Mouse (Mus musculus): ENCODE results near the gene Usp17lb.
"Not testable (repeated sequence)": the region's sequence is repeated elsewhere in the genome, so short reads cannot be mapped to it uniquely, and the experiment has no call there.

Usp17lb gene

DNA sequence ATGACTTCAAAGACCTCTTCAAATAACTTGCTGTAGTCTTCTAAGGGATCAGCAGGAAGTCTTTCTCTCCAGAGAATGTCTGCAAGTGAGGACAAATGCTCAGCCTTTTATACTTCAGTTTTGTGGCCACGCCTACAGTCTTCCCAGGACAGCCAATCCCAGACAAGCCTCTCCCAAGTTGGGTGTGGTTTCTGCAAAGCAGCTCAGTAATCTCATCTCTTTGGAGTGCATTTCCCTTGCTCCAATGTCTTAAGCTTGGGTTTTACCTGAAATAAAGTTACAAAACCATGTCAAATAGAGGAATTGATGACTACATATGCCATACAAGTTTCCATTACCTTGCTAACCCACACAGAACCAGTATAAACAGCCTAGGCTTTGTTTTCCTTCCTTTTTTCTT is at the start of gene Usp17lb:
TSS of gene Usp17lb (minus strand) at position 101 of the 400 bp plus-strand sequence.
- no peak for DNase-seq

DNA sequence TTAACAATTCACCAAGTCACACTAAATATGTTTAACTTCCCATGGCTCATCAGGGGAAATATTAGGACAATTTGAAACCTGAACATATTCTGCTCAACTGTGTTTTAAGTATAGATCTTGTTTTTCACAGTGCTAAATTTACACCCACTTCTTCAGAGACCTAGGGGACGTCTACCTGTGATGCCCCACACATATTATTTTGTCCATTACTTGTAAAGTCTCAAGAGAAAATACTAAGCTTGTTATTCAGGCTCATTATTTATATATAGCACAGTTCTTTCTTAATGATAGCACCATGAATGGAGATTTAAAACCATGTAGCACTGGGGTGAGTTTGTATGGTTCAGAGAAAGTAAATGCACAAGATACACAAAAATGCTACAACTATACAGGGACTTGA is 35.3 kb upstream of the Usp17lb start, which contains the start of gene Olfr665:
TSS of gene Olfr665 (plus strand) at position 301 of the 400 bp plus-strand sequence.
- no peak for DNase-seq

DNA sequence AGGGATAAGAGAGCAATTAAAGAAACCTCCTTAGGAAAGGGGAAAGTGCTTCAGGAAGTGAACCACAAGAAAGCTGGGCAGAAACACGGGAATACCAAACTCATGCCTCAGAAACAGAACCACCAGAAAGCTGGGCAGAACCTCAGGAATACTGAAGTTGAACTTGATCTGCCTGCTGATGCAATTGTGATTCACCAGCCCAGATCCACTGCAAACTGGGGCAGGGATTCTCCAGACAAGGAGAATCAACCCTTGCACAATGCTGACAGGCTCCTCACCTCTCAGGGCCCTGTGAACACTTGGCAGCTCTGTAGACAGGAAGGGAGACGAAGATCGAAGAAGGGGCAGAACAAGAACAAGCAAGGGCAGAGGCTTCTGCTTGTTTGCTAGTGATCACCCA is 19.0 kb upstream of the Usp17lb start:
- no peak for DNase-seq

DNA sequence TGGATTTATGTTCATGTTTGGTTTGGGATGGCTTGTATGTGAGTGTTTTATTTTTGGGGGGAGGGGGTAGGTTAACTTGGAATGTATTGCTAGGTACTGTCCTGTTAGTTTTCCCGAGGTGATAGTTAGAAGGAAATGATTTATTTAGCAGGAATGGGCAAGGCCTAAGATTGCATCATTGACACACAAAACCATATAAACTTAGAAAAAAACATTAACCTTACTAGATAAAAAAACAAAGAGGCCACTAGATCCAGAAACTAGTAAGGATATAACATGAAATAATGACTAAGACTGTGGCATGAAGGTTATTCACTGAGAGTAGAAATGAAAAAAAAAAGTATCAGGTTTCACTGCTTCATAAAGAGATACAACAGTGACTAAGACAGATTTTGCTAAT is 15.3 kb upstream of the Usp17lb start:
- no peak for DNase-seq

DNA sequence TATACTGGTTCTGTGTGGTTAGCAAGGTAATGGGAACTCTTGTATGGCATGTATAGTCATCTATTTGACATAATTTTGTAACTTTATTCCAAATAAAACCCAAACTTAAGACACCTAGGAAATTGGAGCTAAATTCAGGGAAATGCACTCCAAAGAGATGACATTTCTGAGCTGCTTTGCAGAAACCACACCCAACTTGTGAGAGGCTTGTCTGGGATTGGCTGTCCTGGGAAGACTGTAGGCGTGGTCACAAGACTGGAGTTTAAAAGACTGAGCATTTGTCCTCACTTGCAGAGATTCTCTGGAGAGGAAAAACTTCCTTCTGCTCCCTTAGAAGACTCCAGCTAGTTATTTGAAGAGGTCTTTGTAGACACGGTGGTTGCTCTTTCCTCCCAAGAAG is 14.3 kb upstream of the Usp17lb start, which contains the start of gene Usp17la:
TSS of gene Usp17la (plus strand) at position 301 of the 400 bp plus-strand sequence.
- DNase-seq: not testable (repeated sequence)

DNA sequence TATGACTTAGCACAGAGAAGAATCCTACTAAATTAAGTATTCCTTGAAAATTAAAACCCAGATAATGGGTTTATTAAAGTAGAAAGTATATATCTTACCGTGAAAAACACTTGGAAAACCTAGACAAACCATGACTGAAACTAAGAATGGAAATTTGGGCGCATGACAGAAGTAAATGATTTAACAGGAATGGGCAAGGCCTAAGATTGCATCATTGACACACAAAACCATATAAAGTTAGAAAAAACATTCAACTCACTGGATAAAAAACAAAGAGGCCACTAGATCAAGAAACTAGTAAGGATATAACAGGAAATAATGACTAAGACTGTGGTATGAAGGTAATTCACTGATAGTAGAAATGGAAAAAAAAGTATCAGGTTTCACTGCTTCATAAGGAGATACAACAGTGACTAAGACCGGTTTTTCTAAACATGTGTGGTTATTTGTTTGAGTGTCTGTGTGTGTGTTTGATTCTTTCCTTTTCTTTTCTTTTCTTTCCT is 12.9 kb upstream of the Usp17lb start:
- DNase-seq: no peak

DNA sequence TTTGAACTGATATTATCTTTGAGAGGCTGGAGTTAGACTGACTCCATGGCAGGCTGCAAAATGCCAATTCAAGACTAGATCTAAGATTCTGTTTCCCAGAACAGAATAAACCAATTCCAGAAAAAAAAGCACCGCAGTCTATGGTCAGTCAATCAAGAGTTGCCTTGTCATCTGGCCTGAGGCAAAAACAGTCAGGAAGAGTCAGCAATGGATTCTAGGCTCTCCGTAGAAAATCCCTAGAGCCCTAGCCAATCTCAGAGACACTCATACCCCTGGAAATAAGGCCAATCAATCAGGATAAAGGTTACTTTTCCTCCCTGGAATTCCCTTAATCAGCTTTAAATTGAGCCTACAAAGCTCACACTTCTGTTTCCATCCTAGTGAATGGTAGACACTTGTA is 9.1 kb upstream of the Usp17lb start:
- not testable (repeated sequence) for DNase-seq

DNA sequence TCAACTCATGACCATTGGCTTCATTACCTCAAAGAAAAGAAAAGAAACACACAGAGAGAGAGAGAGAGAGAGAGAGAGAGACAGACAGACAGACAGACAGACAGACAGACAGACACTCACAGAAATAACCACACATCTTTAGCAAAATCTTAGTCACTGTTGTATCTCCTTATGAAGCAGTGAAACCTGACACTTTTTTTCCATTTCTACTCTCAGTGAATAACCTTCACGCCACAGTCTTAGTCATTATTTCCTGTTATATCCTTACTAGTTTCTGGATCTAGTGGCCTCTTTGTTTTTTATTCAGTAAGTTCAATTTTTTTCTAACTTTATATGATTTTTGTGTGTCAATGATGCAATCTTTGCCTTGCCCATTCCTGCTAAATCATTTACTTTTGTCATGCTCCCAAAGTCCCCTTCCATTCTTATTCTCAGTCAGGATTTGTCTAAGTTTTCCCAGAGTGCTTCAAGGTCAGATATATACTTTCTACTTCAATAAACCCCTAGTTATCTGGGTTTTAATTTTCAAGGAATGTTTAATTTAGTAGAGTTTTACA is 1.4 kb upstream of the Usp17lb start:
- DNase-seq: no peak

DNA sequence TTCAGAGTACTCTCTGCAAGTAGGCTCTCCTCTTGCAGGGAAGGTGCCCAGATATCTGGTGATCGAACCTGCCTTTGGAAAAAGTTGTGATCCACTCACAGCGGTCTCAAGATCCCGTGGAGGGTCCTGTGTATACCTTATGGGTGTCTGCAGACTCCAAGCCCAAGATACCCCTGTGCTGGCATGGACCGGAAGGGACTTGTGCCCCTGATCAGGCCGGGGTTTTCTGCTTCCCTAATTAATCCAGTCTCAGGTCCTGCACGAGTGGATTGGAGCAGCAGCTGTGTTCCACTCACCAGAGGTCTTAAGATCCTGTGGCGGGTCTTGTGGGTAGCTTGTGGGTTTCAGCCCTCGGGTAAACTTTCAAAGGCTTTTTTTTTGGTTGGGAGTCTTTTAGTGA is 32.1 kb downstream of the Usp17lb start:
- DNase-seq: not testable (repeated sequence)

DNA sequence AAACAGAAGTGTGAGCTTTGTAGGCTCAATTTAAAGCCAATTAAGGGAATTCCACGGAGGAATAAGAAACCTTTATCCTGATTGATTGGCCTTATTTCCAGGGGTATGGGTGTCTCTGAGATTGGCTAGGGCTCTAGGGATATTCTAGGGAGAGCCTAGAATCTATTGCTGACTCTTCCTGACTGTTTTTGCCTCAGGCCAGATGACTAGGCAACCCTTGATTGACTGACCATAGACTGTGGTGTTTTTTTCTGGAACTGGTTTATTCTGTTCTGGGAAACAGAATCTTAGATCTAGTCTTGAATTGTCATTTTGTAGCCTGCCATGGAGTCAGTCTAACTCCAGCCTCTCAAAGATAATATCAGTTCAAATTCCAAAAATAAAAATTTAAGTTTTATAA is 51.6 kb downstream of the Usp17lb start:
- DNase-seq: no peak

All from lung, postnatal 10 days (tissue).